Mouse (Mus musculus) fat pad, adult 2 months (tissue): ENCODE data around the gene Olfr1066.
"Not testable (repeated sequence)": the region's sequence is repeated elsewhere in the genome, so short reads cannot be mapped to it uniquely, and the experiment has no call there.

Experiments
- DNase-seq: peaks from one replicate; pipeline ENCODE4 v3.0.0-alpha.2; 2011; ENCODE audit warnings: low read depth, low spot score; ENCODE audit errors: extremely low read depth

The Olfr1066 gene

GRCm38 (mm10) chr2:86456169-86456568, at the start of gene Olfr1066:
Gene Olfr1066 (minus strand): TSS chr2:86456269.
- no peak for DNase-seq

DNA sequence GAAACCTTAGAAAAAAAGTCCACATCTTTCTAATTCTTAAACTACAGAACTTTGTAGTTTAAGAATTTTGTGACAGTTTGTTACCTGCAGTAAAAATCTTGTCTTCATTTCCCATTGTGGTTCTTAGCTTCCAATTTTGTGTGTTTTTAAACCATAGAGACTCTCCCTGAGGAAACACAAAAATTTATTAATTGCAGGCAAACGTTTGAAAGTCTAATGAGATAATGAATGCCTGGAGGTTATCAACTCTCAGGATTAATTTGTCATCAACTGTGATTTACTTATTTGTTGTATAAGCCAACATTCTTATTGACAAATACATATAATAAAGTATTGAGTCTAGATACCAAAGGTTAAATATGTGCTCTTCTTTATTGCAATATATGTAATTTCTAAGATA, 31.2 kb upstream of the Olfr1066 start, which contains the start of gene Olfr228:
TSS of gene Olfr228 (minus strand) at position 101 of the 400 bp plus-strand sequence.
- no peak for DNase-seq

- no peak for DNase-seq
These were observed 8.5 kb upstream of the Olfr1066 start for GRCm38 (mm10) chr2:86464442-86465109.

DNA sequence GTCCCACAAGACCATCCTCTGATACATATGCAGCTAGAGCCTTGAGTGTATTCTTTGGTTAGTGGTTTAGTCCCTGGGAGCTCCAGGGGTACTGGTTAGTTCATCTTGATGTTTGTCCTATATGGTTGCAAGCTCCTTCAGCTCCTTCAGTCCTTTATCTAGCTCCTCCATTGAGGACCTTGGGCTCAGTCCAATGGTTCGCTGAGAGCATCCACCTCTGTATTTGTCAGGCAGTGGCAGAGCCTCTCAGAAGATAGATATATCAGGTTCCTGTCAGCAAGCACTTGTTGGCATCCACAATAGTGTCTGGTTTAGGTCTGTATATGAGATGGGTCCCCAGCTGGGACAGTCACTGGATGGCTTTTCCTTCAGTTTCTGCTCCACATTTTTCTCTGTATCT, 4.4 kb upstream of the Olfr1066 start:
- no peak for DNase-seq

DNA sequence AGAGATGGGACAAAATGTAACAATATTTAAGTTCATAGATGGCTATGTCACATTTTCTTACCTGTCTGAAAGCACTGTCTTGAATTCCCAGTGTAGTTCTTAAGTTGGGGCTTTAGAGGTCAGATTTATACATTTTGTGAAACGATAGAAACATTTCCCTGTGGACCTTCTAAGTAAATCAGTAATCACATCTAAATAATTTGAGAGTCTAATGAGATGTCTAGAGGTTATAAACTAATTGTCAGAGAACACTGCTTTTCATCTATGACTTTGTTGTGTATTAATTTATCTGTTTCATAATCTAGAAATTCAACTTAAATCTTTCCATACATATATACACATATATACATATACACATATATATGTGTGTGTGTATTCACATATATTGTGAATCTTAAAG, 5.6 kb downstream of the Olfr1066 start, which contains the start of gene Olfr1065:
TSS of gene Olfr1065 (minus strand) at position 101 of the 400 bp plus-strand sequence.
- not testable (repeated sequence) for DNase-seq

GRCm38 (mm10) chr2:86442101-86442500, 14.0 kb downstream of the Olfr1066 start:
- not testable (repeated sequence) for DNase-seq

- not testable (repeated sequence) for DNase-seq
These were observed 27.6 kb downstream of the Olfr1066 start for GRCm38 (mm10) chr2:86428511-86428910.

DNA sequence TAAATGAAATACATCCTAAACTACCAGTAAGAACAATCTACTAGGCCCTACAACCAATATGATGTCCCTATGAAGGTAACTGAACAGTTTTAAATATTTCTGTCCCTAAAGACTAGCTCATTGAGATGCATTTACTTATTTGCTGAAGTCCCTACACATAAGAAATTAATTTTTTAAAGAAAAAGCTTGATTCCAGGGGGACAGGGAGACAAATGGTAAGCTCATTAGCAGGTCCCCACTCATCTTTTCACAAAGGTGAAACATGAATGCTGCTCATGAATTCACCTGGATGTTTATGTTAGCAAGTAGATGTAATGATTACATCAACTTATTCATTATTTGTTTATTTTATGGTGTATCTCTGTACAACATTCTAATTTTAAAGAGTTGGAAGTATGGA, 29.4 kb downstream of the Olfr1066 start, which contains the start of gene Olfr1062:
TSS of gene Olfr1062 (minus strand) at position 101 of the 400 bp plus-strand sequence.
- DNase-seq = not testable (repeated sequence)

DNA sequence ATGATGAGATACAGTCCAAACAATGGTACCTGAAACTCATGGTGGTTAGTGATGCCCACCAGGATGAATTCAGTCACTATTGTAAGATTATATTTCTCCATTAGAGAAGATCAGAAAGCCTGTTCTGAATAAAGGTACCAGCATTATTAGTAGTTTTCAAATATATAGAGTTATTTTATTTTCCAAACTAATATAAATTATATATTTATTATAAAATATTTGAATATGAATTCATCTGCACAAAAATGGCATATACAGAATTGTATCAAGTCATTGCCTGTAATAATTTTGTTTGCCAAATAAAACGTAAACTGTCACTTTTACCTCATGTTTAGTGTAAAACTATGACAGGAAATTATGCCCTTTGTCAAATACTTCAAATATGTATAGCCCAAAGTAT, 42.1 kb downstream of the Olfr1066 start, which contains the start of gene Olfr1061:
TSS of gene Olfr1061 (minus strand) at position 101 of the 400 bp plus-strand sequence.
- DNase-seq = no peak
